Mouse (Mus musculus): ENCODE data around the gene Tbc1d19. TPM values are rescaled to one million over a fixed set of nuclear protein-coding genes. Genes with fewer than 3 reads are reported as not detected.

Tbc1d19 gene
- total RNA-seq, 2 experiments from 2014 or later, result 18.1 to 18.2 TPM

GRCm38 (mm10) chr5:53881381-53881990, 72.1 kb downstream of the Tbc1d19 start:
- intact Hi-C loops (cut with DNase I), result no loop called here
- peak in 1 of 2 experiments; percentile 26 for DNase-seq

- intact Hi-C loops (cut with DNase I), result no loop called here
- no peak for DNase-seq
Observed at GRCm38 (mm10) chr5:53901406-53901805, 92.0 kb downstream of the Tbc1d19 start.

GRCm38 (mm10) chr5:53902757-53903156, 93.4 kb downstream of the Tbc1d19 start:
- intact Hi-C loops (cut with DNase I), result no loop called here
- no peak for DNase-seq

GRCm38 (mm10) chr5:53909201-53909600, 99.8 kb downstream of the Tbc1d19 start:
- intact Hi-C loops (cut with DNase I), result no loop called here
- DNase-seq, result no peak

- DNase-seq, result no peak
- intact Hi-C loops (cut with DNase I), result no loop called here
Observed at GRCm38 (mm10) chr5:53920416-53920815, 111.0 kb downstream of the Tbc1d19 start.

- intact Hi-C loops (cut with DNase I), result no loop called here
Observed at GRCm38 (mm10) chr5:53922149-53922904, 112.9 kb downstream of the Tbc1d19 start.

GRCm38 (mm10) chr5:53924005-53924404, 114.6 kb downstream of the Tbc1d19 start:
- intact Hi-C loops (cut with DNase I), result no loop called here
- DNase-seq, result no peak

More at GRCm38 (mm10) chr5:53922149-53922904, 112.9 kb downstream of the Tbc1d19 start:
- no peak for DNase-seq

- DNase-seq, result no peak
- intact Hi-C loops (cut with DNase I), result loop anchor here (5.0 kb wide), 1 partner anchor 54 kb away; no protein-coding TSS in a partner anchor
Observed at GRCm38 (mm10) chr5:53926301-53926855, 117.0 kb downstream of the Tbc1d19 start.

GRCm38 (mm10) chr5:53927886-53928285, 118.5 kb downstream of the Tbc1d19 start:
- no peak for DNase-seq
- intact Hi-C loops (cut with DNase I), result loop anchor here (2.0 to 5.0 kb wide), 2 partner anchors 56 to 185 kb away; no protein-coding TSS in a partner anchor

GRCm38 (mm10) chr5:53928537-53928936, 119.1 kb downstream of the Tbc1d19 start:
- DNase-seq, result no peak
- intact Hi-C loops (cut with DNase I), result loop anchor here (2.0 to 5.0 kb wide), 2 partner anchors 56 to 184 kb away; no protein-coding TSS in a partner anchor

GRCm38 (mm10) chr5:53929205-53929614, 119.8 kb downstream of the Tbc1d19 start:
- DNase-seq, result peak; percentile 32 to 51
- intact Hi-C loops (cut with DNase I), result loop anchor here (2.0 to 5.0 kb wide), 2 partner anchors 57 to 184 kb away; no protein-coding TSS in a partner anchor

- intact Hi-C loops (cut with DNase I), result loop anchor here (2.0 to 5.0 kb wide), 4 partner anchors 19 to 183 kb away; partner anchors contain the start of gene Stim2
- DNase-seq, result no peak
Observed at GRCm38 (mm10) chr5:53929814-53930213, 120.4 kb downstream of the Tbc1d19 start.

GRCm38 (mm10) chr5:53931011-53931410, 121.6 kb downstream of the Tbc1d19 start:
- no peak for DNase-seq
- intact Hi-C loops (cut with DNase I), result loop anchor here (2.0 kb wide), 2 partner anchors 18 to 68 kb away; partner anchors contain the start of gene Stim2

GRCm38 (mm10) chr5:53933628-53934027, 124.2 kb downstream of the Tbc1d19 start:
- peak; percentile 89 to 90 for DNase-seq
- intact Hi-C loops (cut with DNase I), result no loop called here

- intact Hi-C loops (cut with DNase I), result no loop called here
- DNase-seq, result no peak
Observed at GRCm38 (mm10) chr5:53934040-53934439, 124.6 kb downstream of the Tbc1d19 start.

GRCm38 (mm10) chr5:53934826-53935225, 125.4 kb downstream of the Tbc1d19 start:
- no peak for DNase-seq
- intact Hi-C loops (cut with DNase I), result no loop called here

- intact Hi-C loops (cut with DNase I), result no loop called here
- peak in 1 of 2 experiments; percentile 39 for DNase-seq
Observed at GRCm38 (mm10) chr5:53937187-53937586, 127.8 kb downstream of the Tbc1d19 start.

GRCm38 (mm10) chr5:53939026-53939425, 129.6 kb downstream of the Tbc1d19 start:
- intact Hi-C loops (cut with DNase I), result no loop called here

GRCm38 (mm10) chr5:53941322-53942024, 132.1 kb downstream of the Tbc1d19 start:
- intact Hi-C loops (cut with DNase I), result no loop called here
- DNase-seq, result no peak

More at GRCm38 (mm10) chr5:53939026-53939425, 129.6 kb downstream of the Tbc1d19 start:
- DNase-seq, result no peak

GRCm38 (mm10) chr5:53942332-53942731, 132.9 kb downstream of the Tbc1d19 start:
- DNase-seq, result no peak
- intact Hi-C loops (cut with DNase I), result no loop called here

Measured in heart, postnatal 14 days (tissue).